Mouse (Mus musculus) lung, postnatal 0 days (tissue): ENCODE measurements at regions not wholly inside any gene's neighbourhood (a gene's known extent, or its start where the extent isn't known, plus 50 kb on each side); places are given as distances from the start of the nearest gene placed in this dataset.

Experiments
- ATAC-seq: fragments of 200-750 bp; cut with Nextera tagmentation; 2 replicates; pipeline ENCODE4 v1.8.0; 2017; ENCODE audit warnings: moderate library complexity
- DNase-seq: peaks from one replicate; pipeline ENCODE4 v3.0.0-alpha.2; 2016; ENCODE audit warnings: low spot score
- H3K27ac ChIP-seq: fragments of 300-500 bp; sonication (generic); 2 replicates; pipeline ENCODE4 v1.5.1; 2014; ENCODE audit warnings: antibody characterized with exemption, mild to moderate bottlenecking, low read length, mixed read lengths
- H3K27me3 ChIP-seq: fragments of 300-500 bp; sonication (generic); replicated peaks from 2 replicates; pipeline ENCODE4 v1.6.1; 2014; ENCODE audit warnings: low read length, mixed read lengths; ENCODE audit not compliant: insufficient read depth
- H3K36me3 ChIP-seq: fragments of 300-500 bp; sonication (generic); 2 replicates; pipeline ENCODE4 v1.6.1; 2014; ENCODE audit warnings: low read length, mixed read lengths; ENCODE audit not compliant: insufficient read depth
- H3K4me1 ChIP-seq: fragments of 300-500 bp; sonication (generic); 2 replicates; pipeline ENCODE4 v1.6.1; 2014; ENCODE audit warnings: antibody characterized with exemption, low read depth, low read length, mixed read lengths; ENCODE audit not compliant: insufficient read depth
- H3K4me2 ChIP-seq: fragments of 300-500 bp; sonication (generic); replicated peaks from 2 replicates; pipeline ENCODE4 v1.6.1; 2014; ENCODE audit warnings: low read depth, mild to moderate bottlenecking, low read length, moderate library complexity, mixed read lengths
- H3K4me3 ChIP-seq: fragments of 300-500 bp; sonication (generic); 2 replicates; pipeline ENCODE4 v1.5.1; 2014; ENCODE audit warnings: low read depth, low read length
- H3K9ac ChIP-seq: fragments of 300-500 bp; sonication (generic); replicated peaks from 2 replicates; pipeline ENCODE4 v1.6.1; 2014; ENCODE audit warnings: low read depth, mild to moderate bottlenecking
- H3K9me3 ChIP-seq: fragments of 300-500 bp; sonication (generic); 2 replicates; pipeline ENCODE4 v1.6.1; 2016; ENCODE audit warnings: low read length, mixed read lengths
- CTCF ChIP-seq: IDR thresholded peaks from 2 replicates; pipeline ENCODE4 v1.5.1; 2016; ENCODE audit warnings: antibody characterized with exemption, mild to moderate bottlenecking
- EP300 ChIP-seq: IDR thresholded peaks from 2 replicates; pipeline ENCODE4 v1.6.1; 2016; ENCODE audit warnings: antibody characterized with exemption, mild to moderate bottlenecking, control low read depth
- WGBS: fragments of 180-500 bp; shearing (Covaris S2); extraction: QIAGEN DNeasy Blood & Tissue Kit; methylation state at CpG from one replicate; pipeline ENCODE4 v1.1.7; 2014; 5-methylcytosine and 5-hydroxymethylcytosine counted together

GRCm38 (mm10) chr10:99879362-99879761 lies 119.9 kb upstream of the Csl start:
- H3K4me2 ChIP-seq, result no peak overlapping the region
- WGBS, result 79% methylated on average over 5 of the region's 5 CpGs
- H3K9me3 ChIP-seq, result no peaks in the 10 kb centered on the region
- DNase-seq, result no peak
- H3K4me1 ChIP-seq, result no peaks in the 10 kb centered on the region
- no peak for ATAC-seq
- H3K36me3 ChIP-seq, result no peaks in the 10 kb centered on the region
- no peaks in the 10 kb centered on the region for H3K27me3 ChIP-seq
- no peak overlapping the region for H3K9ac ChIP-seq
- no peak overlapping the region for H3K4me3 ChIP-seq
- TF ChIP-seq EP300 (no peak), CTCF (no peak)
- no peak overlapping the region for H3K27ac ChIP-seq

- Histone ChIP-seq H3K27ac (no peak overlapping the region), H3K27me3 (no peaks in the 10 kb centered on the region), H3K4me2 (no peak overlapping the region), H3K36me3 (no peaks in the 10 kb centered on the region), H3K9me3 (no peaks in the 10 kb centered on the region), H3K4me3 (no peak overlapping the region), H3K4me1 (no peaks in the 10 kb centered on the region; the same call in 1 of the 2 replicates), H3K9ac (no peak overlapping the region)
- TF ChIP-seq EP300, result no peak
- TF ChIP-seq CTCF, result no peak
- WGBS, result 39% methylated on average over 1 of the region's 1 CpGs
- no peak for ATAC-seq
- DNase-seq, result peak; percentile 17
Measured at GRCm38 (mm10) chr10:99864711-99865110, 105.3 kb upstream of the Csl start.

- no peak for TF ChIP-seq CTCF
- TF ChIP-seq EP300, result no peak
- 67% methylated on average over 10 of the region's 10 CpGs for WGBS
- Histone ChIP-seq H3K4me3 (no peak overlapping the region), H3K4me2 (no peak overlapping the region), H3K27me3 (no peaks in the 10 kb centered on the region), H3K9me3 (no peaks in the 10 kb centered on the region), H3K36me3 (no peaks in the 10 kb centered on the region), H3K4me1 (no peaks in the 10 kb centered on the region; the same call in 1 of the 2 replicates), H3K27ac (no peak overlapping the region), H3K9ac (no peak overlapping the region)
- ATAC-seq (no peak), DNase-seq (no peak)
Measured at GRCm38 (mm10) chr10:99860322-99861089, 101.0 kb upstream of the Csl start.

- DNase-seq (no peak), ATAC-seq (no peak)
- Histone ChIP-seq H3K9ac (no peak overlapping the region), H3K9me3 (no peaks in the 10 kb centered on the region), H3K4me3 (no peak overlapping the region), H3K4me2 (no peak overlapping the region), H3K27ac (no peak overlapping the region), H3K36me3 (no peaks in the 10 kb centered on the region), H3K4me1 (peaks cover 16% of the 10 kb centered on the region; the same call in 1 of the 2 replicates), H3K27me3 (no peaks in the 10 kb centered on the region)
- WGBS, result 76% methylated on average over 5 of the region's 5 CpGs
- TF ChIP-seq CTCF (no peak), EP300 (no peak)
Measured at GRCm38 (mm10) chr10:99844110-99844509, 84.7 kb upstream of the Csl start.

- H3K27ac ChIP-seq, result peak overlapping the region; percentile 43
Measured at GRCm38 (mm10) chr10:99841167-99841843, 81.8 kb upstream of the Csl start.

GRCm38 (mm10) chr10:99840179-99840876 lies 80.9 kb upstream of the Csl start:
- Histone ChIP-seq H3K4me2 (no peak overlapping the region), H3K4me3 (no peak overlapping the region), H3K9me3 (no peaks in the 10 kb centered on the region), H3K36me3 (no peaks in the 10 kb centered on the region), H3K27me3 (no peaks in the 10 kb centered on the region), H3K9ac (no peak overlapping the region), H3K27ac (peak overlapping the region; percentile 43; the same call in 1 of the 2 replicates), H3K4me1 (peaks cover 16% of the 10 kb centered on the region; the same call in 1 of the 2 replicates)
- DNase-seq (peak; percentile 51), ATAC-seq (peak; percentile 83)
- 50% methylated on average over 10 of the region's 10 CpGs for WGBS
- no peak for TF ChIP-seq CTCF
- TF ChIP-seq EP300, result peak; percentile 86

More at GRCm38 (mm10) chr10:99841167-99841843, 81.8 kb upstream of the Csl start:
- no peak overlapping the region for H3K4me3 ChIP-seq
- H3K27me3 ChIP-seq, result no peaks in the 10 kb centered on the region
- WGBS, result 44% methylated on average over 10 of the region's 10 CpGs
- no peak overlapping the region; the same call in 1 of the 2 replicates for H3K4me2 ChIP-seq
- no peak for TF ChIP-seq CTCF
- no peak for TF ChIP-seq EP300
- H3K36me3 ChIP-seq, result no peaks in the 10 kb centered on the region
- DNase-seq (peak; percentile 62), ATAC-seq (peak; percentile 66)
- no peak overlapping the region for H3K9ac ChIP-seq
- H3K4me1 ChIP-seq, result peaks cover 16% of the 10 kb centered on the region; the same call in 1 of the 2 replicates
- H3K9me3 ChIP-seq, result no peaks in the 10 kb centered on the region
